Mouse (Mus musculus) ovary, adult 10 weeks (tissue): Measurements from ENCODE around the gene Hipk3. TPM values are rescaled to one million over a fixed set of nuclear protein-coding genes. Genes with fewer than 3 reads are reported as not detected.

Source experiments
- polyA plus RNA-seq: library from polyadenylated mRNA; stranded (reverse); fragments of 350-450 nt; fragmentation: Illumina TruSeq; extraction: RNeasy Lipid Tissue Mini Kit (QIAGEN cat#74804); gene quantifications from one replicate; pipeline ENCODE4 v1.2.3, GENCODE M21; 2014

Gene Hipk3
- polyA plus RNA-seq, result 258 TPM

GRCm38 (mm10) chr2:104493951-104494800 is at the start of gene Hipk3:
Gene Hipk3 (minus strand): TSS chr2:104494446.

GRCm38 (mm10) chr2:104410963-104411545 is 83.2 kb downstream of the Hipk3 start, which contains the start of gene D430041D05Rik:
Gene D430041D05Rik (minus strand): TSS chr2:104411013.

Other genes starting within 250 kb of the Hipk3 start
- 0.71 TPM for gene D430041D05Rik, start 83.4 kb downstream of the Hipk3 start, polyA plus RNA-seq
- 84.5 TPM for gene Cstf3, start 96.1 kb upstream of the Hipk3 start, polyA plus RNA-seq
- 23.9 TPM for gene Tcp11l1, start 217.7 kb upstream of the Hipk3 start, polyA plus RNA-seq
- not detected for gene Pin1rt1, start 221.9 kb upstream of the Hipk3 start, polyA plus RNA-seq
- gene Depdc7, start 248.4 kb upstream of the Hipk3 start, polyA plus RNA-seq, result 29.5 TPM